Mouse (Mus musculus): Measurements from ENCODE around the gene Gipc3. TPM values are rescaled to one million over a fixed set of nuclear protein-coding genes. Genes with fewer than 3 reads are reported as not detected.

Gipc3 gene
- polyA plus RNA-seq, 1 experiment from 2014 or later, result 0.05 TPM

DNA sequence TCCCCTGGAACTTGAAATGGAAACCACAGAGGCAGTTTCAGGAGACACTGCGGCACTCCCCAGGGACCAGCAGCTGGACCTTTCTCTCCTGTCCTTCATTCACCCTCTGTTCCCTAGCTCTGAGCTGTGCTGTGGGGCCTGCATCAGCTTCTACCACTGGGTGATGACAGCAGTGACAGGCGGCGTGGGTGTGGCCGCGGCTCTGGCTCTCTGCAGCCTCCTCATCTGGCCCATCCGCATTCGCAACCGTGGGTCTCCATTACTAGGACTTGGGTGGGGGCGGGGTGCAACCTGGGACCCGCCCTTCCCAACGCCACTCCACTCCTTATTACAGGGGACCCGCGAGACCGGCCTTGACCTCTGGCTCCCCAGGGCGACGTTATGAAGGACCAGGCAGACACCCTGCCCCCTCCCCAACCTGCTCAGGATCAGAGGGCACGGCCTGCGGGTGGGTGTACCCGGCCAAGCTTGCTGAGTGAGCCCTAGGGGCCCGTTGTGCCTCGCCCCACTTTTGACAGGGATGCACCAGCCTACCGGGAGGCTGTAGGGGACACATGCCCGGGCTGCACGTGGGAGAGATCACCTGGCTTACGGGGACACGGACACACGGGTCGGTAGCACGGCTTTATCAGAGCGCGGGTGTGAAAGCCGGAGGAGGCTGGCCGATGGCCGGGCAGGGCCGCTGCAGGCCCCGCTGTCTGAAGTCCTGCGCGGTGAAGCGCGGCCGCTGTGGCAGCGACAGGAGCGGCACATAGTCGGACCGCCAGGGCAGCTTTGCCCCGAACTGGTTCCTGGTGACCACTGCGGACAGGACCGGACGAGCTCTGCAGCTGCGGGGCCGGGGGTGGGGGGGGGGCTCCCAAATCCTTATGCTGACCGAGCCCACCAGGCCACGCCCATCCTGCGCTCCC is 20.6 kb upstream of the Gipc3 start:
- peaks cover 10% of the 10 kb centered on the region; the same call in 1 of the 2 replicates for H3K27me3 ChIP-seq (ENCODE audit: control insufficient read depth, insufficient read depth, low read length)
- H3K4me2 ChIP-seq (ENCODE audit: low read depth, low read length), result peak overlapping the region; percentile 61
- peak overlapping the region; percentile 65 for H3K9ac ChIP-seq (ENCODE audit: low read length)
- 14% methylated on average over 54 of the region's 54 CpGs for WGBS
- peaks cover 54% of the 10 kb centered on the region for H3K4me1 ChIP-seq (ENCODE audit: control insufficient read depth, insufficient read depth, low read length)
- H3K27ac ChIP-seq (ENCODE audit: low read length), result peak overlapping the region; percentile 67
- peaks cover 21% of the 10 kb centered on the region for H3K36me3 ChIP-seq (ENCODE audit: control insufficient read depth, insufficient read depth, low read length)
- peak overlapping the region; percentile 37 for H3K4me3 ChIP-seq (replicated peaks; ENCODE audit: low read length)
- no peaks in the 10 kb centered on the region for H3K9me3 ChIP-seq (replicated peaks; ENCODE audit: control insufficient read depth, low read length)
- no peak for ATAC-seq (ENCODE audit: insufficient read depth, low FRiP score)

DNA sequence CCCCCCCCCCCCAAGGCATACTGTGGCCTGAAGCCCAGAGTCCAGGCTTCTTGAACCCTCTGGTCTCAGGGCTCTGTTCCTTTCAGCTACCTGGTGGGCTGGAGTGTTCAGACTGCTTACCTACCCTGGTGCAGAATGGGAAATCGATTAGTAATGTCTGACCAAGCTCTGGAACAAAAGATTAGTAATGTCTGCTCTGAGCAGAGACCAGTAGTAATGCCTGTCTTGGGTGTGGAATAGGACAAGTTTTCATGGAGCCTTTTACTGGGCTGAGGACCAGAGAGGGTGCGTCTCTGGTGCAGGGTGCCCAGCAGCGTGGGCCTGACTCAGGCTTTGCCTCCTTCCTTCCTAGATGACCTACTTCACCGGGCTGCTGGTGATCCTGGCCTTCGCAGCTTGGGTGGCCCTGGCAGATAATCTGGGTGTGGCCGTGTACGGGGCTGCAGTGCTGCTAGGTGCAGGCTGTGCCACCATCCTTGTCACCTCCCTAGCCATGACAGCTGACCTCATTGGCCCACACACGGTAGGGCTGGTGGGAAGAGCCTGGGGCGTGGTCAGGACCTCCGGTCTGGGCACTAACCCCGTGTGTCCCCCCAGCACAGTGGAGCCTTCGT is 19.4 kb upstream of the Gipc3 start:
- Histone ChIP-seq H3K27ac (ENCODE audit: low read length) (peak overlapping the region; percentile 67), H3K4me3 (replicated peaks; ENCODE audit: low read length) (no peak overlapping the region), H3K4me1 (ENCODE audit: control insufficient read depth, insufficient read depth, low read length) (peaks cover 63% of the 10 kb centered on the region), H3K9ac (ENCODE audit: low read length) (0 out of 2 replicates have a peak overlapping the region, but pooled peaks have one; percentile 22), H3K27me3 (ENCODE audit: control insufficient read depth, insufficient read depth, low read length) (peaks cover 10% of the 10 kb centered on the region; the same call in 1 of the 2 replicates), H3K4me2 (ENCODE audit: low read depth, low read length) (peak overlapping the region; percentile 61), H3K36me3 (ENCODE audit: control insufficient read depth, insufficient read depth, low read length) (peaks cover 9% of the 10 kb centered on the region), H3K9me3 (replicated peaks; ENCODE audit: control insufficient read depth, low read length) (no peaks in the 10 kb centered on the region)
- peak; percentile 10; the same call in 1 of the 2 replicates for ATAC-seq (ENCODE audit: insufficient read depth, low FRiP score)
- 57% methylated on average over 12 of the region's 12 CpGs for WGBS

GRCm38 (mm10) chr10:81360721-81361120 is 17.7 kb upstream of the Gipc3 start:
- Histone ChIP-seq H3K9me3 (replicated peaks; ENCODE audit: control insufficient read depth, low read length) (no peaks in the 10 kb centered on the region), H3K9ac (ENCODE audit: low read length) (no peak overlapping the region), H3K4me3 (replicated peaks; ENCODE audit: low read length) (no peak overlapping the region), H3K36me3 (ENCODE audit: control insufficient read depth, insufficient read depth, low read length) (0 out of 2 replicates have a peak, but pooled peaks cover 2% of the 10 kb centered on the region), H3K4me1 (ENCODE audit: control insufficient read depth, insufficient read depth, low read length) (peaks cover 65% of the 10 kb centered on the region), H3K27ac (ENCODE audit: low read length) (no peak overlapping the region; the same call in 1 of the 2 replicates), H3K27me3 (ENCODE audit: control insufficient read depth, insufficient read depth, low read length) (peaks cover 10% of the 10 kb centered on the region; the same call in 1 of the 2 replicates), H3K4me2 (ENCODE audit: low read depth, low read length) (0 out of 2 replicates have a peak overlapping the region, but pooled peaks have one; percentile 8)
- 54% methylated on average over 8 of the region's 8 CpGs for WGBS
- ATAC-seq (ENCODE audit: insufficient read depth, low FRiP score), result no peak

GRCm38 (mm10) chr10:81358841-81359240 is 15.8 kb upstream of the Gipc3 start:
- Histone ChIP-seq H3K36me3 (ENCODE audit: control insufficient read depth, insufficient read depth, low read length) (0 out of 2 replicates have a peak, but pooled peaks cover 2% of the 10 kb centered on the region), H3K9me3 (replicated peaks; ENCODE audit: control insufficient read depth, low read length) (no peaks in the 10 kb centered on the region), H3K27ac (ENCODE audit: low read length) (peak overlapping the region; percentile 42; the same call in 1 of the 2 replicates), H3K4me3 (replicated peaks; ENCODE audit: low read length) (peak overlapping the region; percentile 80), H3K27me3 (ENCODE audit: control insufficient read depth, insufficient read depth, low read length) (peaks cover 9% of the 10 kb centered on the region; the same call in 1 of the 2 replicates), H3K9ac (ENCODE audit: low read length) (peak overlapping the region; percentile 90), H3K4me2 (ENCODE audit: low read depth, low read length) (peak overlapping the region; percentile 99), H3K4me1 (ENCODE audit: control insufficient read depth, insufficient read depth, low read length) (peaks cover 48% of the 10 kb centered on the region)
- WGBS, result 56% methylated on average over 1 of the region's 1 CpGs
- no peak for ATAC-seq (ENCODE audit: insufficient read depth, low FRiP score)

DNA sequence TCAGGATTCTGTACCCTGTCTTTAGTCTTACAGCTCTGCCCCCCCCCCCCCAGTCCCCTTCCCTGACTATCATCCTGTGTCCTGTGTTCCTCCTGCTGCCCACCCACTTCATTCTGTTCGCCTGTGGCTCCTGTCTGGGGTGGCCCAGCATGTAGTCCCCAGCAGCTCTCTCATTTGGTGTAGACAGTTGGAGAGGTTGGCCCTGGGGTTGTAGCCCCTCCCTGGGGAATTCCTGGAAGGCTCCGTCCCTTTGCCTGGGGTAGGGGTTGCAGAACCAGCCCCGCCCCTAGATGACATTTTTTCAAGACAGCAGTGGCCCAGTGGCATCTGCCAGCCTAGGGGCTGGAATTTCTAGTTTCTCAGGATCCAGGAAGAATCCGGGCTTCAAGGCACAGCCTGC is 15.1 kb upstream of the Gipc3 start:
- 0 out of 2 replicates have a peak, but pooled peaks cover 2% of the 10 kb centered on the region for H3K36me3 ChIP-seq (ENCODE audit: control insufficient read depth, insufficient read depth, low read length)
- peaks cover 42% of the 10 kb centered on the region for H3K4me1 ChIP-seq (ENCODE audit: control insufficient read depth, insufficient read depth, low read length)
- H3K27ac ChIP-seq (ENCODE audit: low read length), result no peak overlapping the region
- ATAC-seq (ENCODE audit: insufficient read depth, low FRiP score), result no peak
- peak overlapping the region; percentile 80 for H3K4me3 ChIP-seq (replicated peaks; ENCODE audit: low read length)
- peak overlapping the region; percentile 90 for H3K9ac ChIP-seq (ENCODE audit: low read length)
- 31% methylated on average over 4 of the region's 4 CpGs for WGBS
- H3K9me3 ChIP-seq (replicated peaks; ENCODE audit: control insufficient read depth, low read length), result no peaks in the 10 kb centered on the region
- H3K4me2 ChIP-seq (ENCODE audit: low read depth, low read length), result peak overlapping the region; percentile 99
- H3K27me3 ChIP-seq (ENCODE audit: control insufficient read depth, insufficient read depth, low read length), result peaks cover 3% of the 10 kb centered on the region; the same call in 1 of the 2 replicates

- Histone ChIP-seq H3K36me3 (ENCODE audit: control insufficient read depth, insufficient read depth, low read length) (0 out of 2 replicates have a peak, but pooled peaks cover 2% of the 10 kb centered on the region), H3K9ac (ENCODE audit: low read length) (peak within 1 kb of the TSS; percentile 90), H3K27me3 (ENCODE audit: control insufficient read depth, insufficient read depth, low read length) (no peaks in the 10 kb centered on the region), H3K27ac (ENCODE audit: low read length) (peak within 1 kb of the TSS; percentile 27; the same call in 1 of the 2 replicates), H3K4me1 (ENCODE audit: control insufficient read depth, insufficient read depth, low read length) (peaks cover 34% of the 10 kb centered on the region), H3K4me3 (replicated peaks; ENCODE audit: low read length) (peak within 1 kb of the TSS; percentile 80), H3K4me2 (ENCODE audit: low read depth, low read length) (peak within 1 kb of the TSS; percentile 99), H3K9me3 (replicated peaks; ENCODE audit: control insufficient read depth, low read length) (no peaks in the 10 kb centered on the region)
- ATAC-seq (ENCODE audit: insufficient read depth, low FRiP score), result peak; percentile 87
- 2% methylated on average over 79 of the region's 79 CpGs for WGBS
Observed at GRCm38 (mm10) chr10:81356991-81357844, 14.2 kb upstream of the Gipc3 start, which contains the start of gene Mfsd12. Gene Mfsd12, plus strand, starts transcription at chr10:81357491.

- H3K4me1 ChIP-seq (ENCODE audit: control insufficient read depth, insufficient read depth, low read length), result peaks cover 27% of the 10 kb centered on the region
- H3K27me3 ChIP-seq (ENCODE audit: control insufficient read depth, insufficient read depth, low read length), result no peaks in the 10 kb centered on the region
- WGBS, result 49% methylated on average over 12 of the region's 12 CpGs
- no peak for ATAC-seq (ENCODE audit: insufficient read depth, low FRiP score)
- peak overlapping the region; percentile 80 for H3K4me3 ChIP-seq (replicated peaks; ENCODE audit: low read length)
- H3K4me2 ChIP-seq (ENCODE audit: low read depth, low read length), result peak overlapping the region; percentile 99
- no peaks in the 10 kb centered on the region for H3K9me3 ChIP-seq (replicated peaks; ENCODE audit: control insufficient read depth, low read length)
- peak overlapping the region; percentile 65 for H3K9ac ChIP-seq (ENCODE audit: low read length)
- H3K36me3 ChIP-seq (ENCODE audit: control insufficient read depth, insufficient read depth, low read length), result 0 out of 2 replicates have a peak, but pooled peaks cover 2% of the 10 kb centered on the region
- H3K27ac ChIP-seq (ENCODE audit: low read length), result peak overlapping the region; percentile 27; the same call in 1 of the 2 replicates
Observed at GRCm38 (mm10) chr10:81356352-81356990, 13.4 kb upstream of the Gipc3 start.

DNA sequence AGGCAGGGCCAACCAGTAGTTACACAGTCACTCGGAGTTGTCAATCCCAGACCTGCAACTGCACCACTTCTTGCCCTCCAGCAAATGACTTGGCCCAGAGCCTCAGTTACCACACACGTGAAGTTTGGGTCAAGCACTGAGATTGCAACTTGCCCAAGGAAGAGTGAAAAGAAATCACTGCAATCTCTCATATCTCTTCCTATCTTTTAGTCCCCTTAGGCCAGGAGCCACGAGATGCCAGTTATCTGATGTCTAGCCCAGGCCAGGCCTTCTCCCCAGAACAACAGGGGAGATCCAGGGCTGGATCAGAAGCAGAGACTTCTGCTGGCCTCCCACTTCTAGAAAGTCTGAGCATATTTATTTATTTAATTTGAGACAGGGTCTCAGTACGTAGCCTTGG is 12.5 kb upstream of the Gipc3 start:
- Histone ChIP-seq H3K9me3 (replicated peaks; ENCODE audit: control insufficient read depth, low read length) (no peaks in the 10 kb centered on the region), H3K27me3 (ENCODE audit: control insufficient read depth, insufficient read depth, low read length) (no peaks in the 10 kb centered on the region), H3K27ac (ENCODE audit: low read length) (no peak overlapping the region), H3K4me2 (ENCODE audit: low read depth, low read length) (no peak overlapping the region), H3K36me3 (ENCODE audit: control insufficient read depth, insufficient read depth, low read length) (no peaks in the 10 kb centered on the region), H3K9ac (ENCODE audit: low read length) (no peak overlapping the region), H3K4me3 (replicated peaks; ENCODE audit: low read length) (no peak overlapping the region), H3K4me1 (ENCODE audit: control insufficient read depth, insufficient read depth, low read length) (peaks cover 22% of the 10 kb centered on the region)
- no peak for ATAC-seq (ENCODE audit: insufficient read depth, low FRiP score)
- WGBS, result 80% methylated on average over 4 of the region's 4 CpGs

Measured in stomach, embryonic 16.5 days (tissue).